Mouse (Mus musculus) intestine, embryonic 14.5 days (tissue): ENCODE measurements around the gene Rab40b. TPM values are rescaled to one million over a fixed set of nuclear protein-coding genes. Genes with fewer than 3 reads are reported as not detected.

Experiments
- ATAC-seq: fragments of 200-750 bp; cut with Nextera tagmentation; replicated peaks from 2 replicates; pipeline ENCODE4 v1.8.0; 2017; ENCODE audit warnings: low read depth, moderate number of reproducible peaks, moderate TSS enrichment, moderate library complexity; ENCODE audit not compliant: low FRiP score, low TSS enrichment
- DNase-seq: peaks from one replicate; pipeline ENCODE4 v3.0.0-alpha.2; 2018; ENCODE audit warnings: low spot score
- H3K27ac ChIP-seq: fragments of 300-500 bp; sonication (generic); 2 replicates; pipeline ENCODE4 v1.5.1; 2014; ENCODE audit warnings: low read depth, mild to moderate bottlenecking, control low read depth
- H3K27me3 ChIP-seq: fragments of 300-500 bp; sonication (generic); replicated peaks from 2 replicates; pipeline ENCODE4 v1.6.1; 2014; ENCODE audit warnings: low read length, control low read depth; ENCODE audit not compliant: control insufficient read depth, insufficient read depth
- H3K36me3 ChIP-seq: fragments of 300-500 bp; sonication (generic); 2 replicates; pipeline ENCODE4 v1.6.1; 2014; ENCODE audit warnings: low read length, control low read depth; ENCODE audit not compliant: control insufficient read depth, insufficient read depth
- H3K4me1 ChIP-seq: fragments of 300-500 bp; sonication (generic); replicated peaks from 2 replicates; pipeline ENCODE4 v1.6.1; 2014; ENCODE audit warnings: low read length, control low read depth, mixed read lengths; ENCODE audit not compliant: control insufficient read depth, insufficient read depth
- H3K4me2 ChIP-seq: fragments of 300-500 bp; sonication (generic); 2 replicates; pipeline ENCODE4 v1.6.1; 2014; ENCODE audit warnings: low read length
- H3K4me3 ChIP-seq: fragments of 300-500 bp; sonication (generic); 2 replicates; pipeline ENCODE4 v1.5.1; 2014; ENCODE audit warnings: low read depth, low read length, control low read depth, mixed read lengths
- H3K9ac ChIP-seq: fragments of 300-500 bp; sonication (generic); 2 replicates; pipeline ENCODE4 v1.6.1; 2014; ENCODE audit warnings: mild to moderate bottlenecking, low read length
- H3K9me3 ChIP-seq: fragments of 300-500 bp; sonication (generic); 2 replicates; pipeline ENCODE4 v1.6.1; 2016; ENCODE audit warnings: low read length, control low read depth; ENCODE audit not compliant: control insufficient read depth
- WGBS: fragments of 180-500 bp; shearing (Covaris S2); extraction: QIAGEN DNeasy Blood & Tissue Kit; methylation state at CpG from one replicate; pipeline ENCODE4 v1.1.7; 2014; 5-methylcytosine and 5-hydroxymethylcytosine counted together
- polyA plus RNA-seq: library from polyadenylated mRNA; unstranded; fragments of >200 nt; fragmentation: Nextera tagmentation; extraction: Ambion mirVana; gene quantifications from 2 replicates; pipeline ENCODE4 v1.2.1, GENCODE M21; 2014

Gene Rab40b
- polyA plus RNA-seq: 5.3 and 5.4 TPM in 2 replicates

GRCm38 (mm10) chr11:121387750-121388553 is at the start of gene Rab40b:
Gene Rab40b (minus strand): TSS chr11:121388251.
- Histone ChIP-seq H3K4me3 (peak within 1 kb of the TSS; percentile 70), H3K9ac (peak within 1 kb of the TSS; percentile 51), H3K4me1 (no peaks in the 10 kb centered on the region), H3K27ac (no peak within 1 kb of the TSS), H3K9me3 (no peaks in the 10 kb centered on the region), H3K4me2 (peak within 1 kb of the TSS; percentile 78), H3K36me3 (no peaks in the 10 kb centered on the region), H3K27me3 (0 out of 2 replicates have a peak, but pooled peaks cover 3% of the 10 kb centered on the region)
- DNase-seq (peak; percentile 91), ATAC-seq (peak; percentile 100)
- WGBS: under 1% methylated on average over 61 of the region's 61 CpGs

- WGBS: 76% methylated on average over 5 of the region's 5 CpGs
Measured at GRCm38 (mm10) chr11:121437236-121437635, 49.2 kb upstream of the Rab40b start.

GRCm38 (mm10) chr11:121434156-121435155 is 46.4 kb upstream of the Rab40b start, which contains the start of gene Fn3k:
Gene Fn3k (plus strand): TSS chr11:121434913.
- DNase-seq: peak; percentile 82
- Histone ChIP-seq H3K27me3 (no peaks in the 10 kb centered on the region), H3K9ac (peak within 1 kb of the TSS; percentile 31), H3K9me3 (no peaks in the 10 kb centered on the region), H3K4me2 (peak within 1 kb of the TSS; percentile 68), H3K27ac (no peak within 1 kb of the TSS), H3K36me3 (0 out of 2 replicates have a peak, but pooled peaks cover 7% of the 10 kb centered on the region), H3K4me1 (peaks cover 9% of the 10 kb centered on the region), H3K4me3 (peak within 1 kb of the TSS; percentile 40)
- ATAC-seq: peak; percentile 81
- 5% methylated on average over 30 of the region's 30 CpGs for WGBS

More at GRCm38 (mm10) chr11:121437236-121437635, 49.2 kb upstream of the Rab40b start:
- Histone ChIP-seq H3K9ac (no peak overlapping the region), H3K4me2 (no peak overlapping the region), H3K36me3 (no peaks in the 10 kb centered on the region), H3K27ac (no peak overlapping the region), H3K4me1 (peaks cover 9% of the 10 kb centered on the region), H3K9me3 (no peaks in the 10 kb centered on the region), H3K27me3 (no peaks in the 10 kb centered on the region), H3K4me3 (no peak overlapping the region)
- ATAC-seq: no peak
- DNase-seq: no peak

GRCm38 (mm10) chr11:121433397-121433796 is 45.3 kb upstream of the Rab40b start:
- H3K4me3 ChIP-seq: no peak overlapping the region
- WGBS: 79% methylated on average over 4 of the region's 4 CpGs
- H3K9me3 ChIP-seq: no peaks in the 10 kb centered on the region
- no peak overlapping the region for H3K9ac ChIP-seq
- H3K27me3 ChIP-seq: no peaks in the 10 kb centered on the region
- DNase-seq (no peak), ATAC-seq (no peak)
- H3K4me2 ChIP-seq: no peak overlapping the region
- peaks cover 9% of the 10 kb centered on the region for H3K4me1 ChIP-seq
- H3K27ac ChIP-seq: no peak overlapping the region
- 0 out of 2 replicates have a peak, but pooled peaks cover 7% of the 10 kb centered on the region for H3K36me3 ChIP-seq

GRCm38 (mm10) chr11:121421553-121422173 is 33.6 kb upstream of the Rab40b start:
- Histone ChIP-seq H3K4me1 (peaks cover 11% of the 10 kb centered on the region), H3K27me3 (no peaks in the 10 kb centered on the region), H3K4me2 (peak overlapping the region; percentile 85), H3K9me3 (no peaks in the 10 kb centered on the region), H3K9ac (peak overlapping the region; percentile 49), H3K27ac (no peak overlapping the region), H3K4me3 (peak overlapping the region; percentile 65), H3K36me3 (0 out of 2 replicates have a peak, but pooled peaks cover 4% of the 10 kb centered on the region)
- ATAC-seq (peak; percentile 65), DNase-seq (no peak)
- under 1% methylated on average over 28 of the region's 28 CpGs for WGBS

- H3K9ac ChIP-seq: peak within 1 kb of the TSS; percentile 49
- peak within 1 kb of the TSS; percentile 85 for H3K4me2 ChIP-seq
- ATAC-seq: peak; percentile 98
- no peaks in the 10 kb centered on the region for H3K27me3 ChIP-seq
- WGBS: 2% methylated on average over 28 of the region's 28 CpGs
- H3K4me3 ChIP-seq: peak within 1 kb of the TSS; percentile 65
- H3K9me3 ChIP-seq: no peaks in the 10 kb centered on the region
- H3K27ac ChIP-seq: peak within 1 kb of the TSS; percentile 72
- peaks cover 11% of the 10 kb centered on the region for H3K4me1 ChIP-seq
- peak; percentile 100 for DNase-seq
- H3K36me3 ChIP-seq: 0 out of 2 replicates have a peak, but pooled peaks cover 4% of the 10 kb centered on the region
Measured at GRCm38 (mm10) chr11:121420830-121421552, 32.9 kb upstream of the Rab40b start, which contains the start of gene Fn3krp. Gene Fn3krp (plus strand): TSS chr11:121421401.

GRCm38 (mm10) chr11:121420379-121420778 is 32.3 kb upstream of the Rab40b start:
- H3K9ac ChIP-seq: no peak overlapping the region
- DNase-seq (no peak), ATAC-seq (no peak)
- WGBS: 47% methylated on average over 5 of the region's 5 CpGs
- H3K36me3 ChIP-seq: no peaks in the 10 kb centered on the region
- H3K4me3 ChIP-seq: peak overlapping the region; percentile 65; the same call in 1 of the 2 replicates
- peak overlapping the region; percentile 85 for H3K4me2 ChIP-seq
- no peaks in the 10 kb centered on the region for H3K9me3 ChIP-seq
- H3K4me1 ChIP-seq: peaks cover 11% of the 10 kb centered on the region
- no peaks in the 10 kb centered on the region for H3K27me3 ChIP-seq
- H3K27ac ChIP-seq: peak overlapping the region; percentile 72; the same call in 1 of the 2 replicates
